Mouse (Mus musculus) ovary, postnatal 36 days (tissue): ENCODE results near the gene Klhl2.

Experiments
- DNase-seq: peaks from one replicate; pipeline ENCODE4 v3.0.0; 2022; ENCODE audit warnings: low spot score, mixed read lengths

Klhl2 gene

GRCm38 (mm10) chr8:64691591-64692401, 158.0 kb downstream of the Klhl2 start:
- DNase-seq = no peak

- DNase-seq = no peak
Observed at GRCm38 (mm10) chr8:64690845-64691244, 159.0 kb downstream of the Klhl2 start.

- DNase-seq = no peak
Observed at GRCm38 (mm10) chr8:64690306-64690705, 159.5 kb downstream of the Klhl2 start.
